9 mouse cellular contexts compared by ENCODE assay signal in genomic region chrX:136214729-136215677, GRCm38 (mm10). TPM values are rescaled to one million over a fixed set of nuclear protein-coding genes. Genes with fewer than 3 reads are reported as not detected.
DNase-seq lines count a peak whose midpoint lies in the region; ATAC-seq and TF ChIP-seq lines count a peak whose summit lies in the region.
"Not testable (repeated sequence)": the region's sequence is repeated elsewhere in the genome, so short reads cannot be mapped to it uniquely, and the experiment has no call there.
"Had no signal": no experiment of that assay in that cellular context is flagged by ENCODE, and none has a peak within 500 bp of the region (broad histone marks: within the 10 kb centered on the region; RNA-seq: fewer than 3 reads in every experiment).

Tceal7 (plus strand) TSS chrX:136214779.
Bex1 (minus strand) TSS chrX:136215513.

- not testable (repeated sequence) for DNase-seq in adrenal gland, postnatal 4 days (ENCODE audit: low spot score in 2 of 2); embryonic facial prominence, embryonic 11.5 days (ENCODE audit: low spot score); intestine, embryonic 14.5 days (ENCODE audit: low spot score); midbrain, embryonic 11.5 days (ENCODE audit: low spot score, missing footprints)
- peak; percentile 23 for DNase-seq in forebrain, postnatal 0 days
- DNase-seq in right cerebral cortex, postnatal 4 days = peak; percentile 7

- ATAC-seq in embryonic facial prominence, embryonic 11.5 days (replicated peaks; ENCODE audit: insufficient number of reproducible peaks, low FRiP score, low TSS enrichment, low read depth) = peak; percentile 89
- peak; percentile 95 for ATAC-seq in forebrain, postnatal 0 days
- peak; percentile 79 for ATAC-seq in heart, embryonic 14.5 days (ENCODE audit: insufficient number of reproducible peaks, insufficient read depth, low FRiP score, low read depth)
- ATAC-seq in intestine, embryonic 14.5 days (replicated peaks; ENCODE audit: low FRiP score, low TSS enrichment, low read depth) = peak; percentile 92
- ATAC-seq in limb, embryonic 15.5 days (ENCODE audit: insufficient number of reproducible peaks, low FRiP score, low TSS enrichment, low read depth) = 0 out of 2 replicates have a peak, but pooled peaks have one; percentile 40
- ATAC-seq in midbrain, embryonic 11.5 days (ENCODE audit: low FRiP score) = peak; percentile 93

- H3K27me3 ChIP-seq in embryonic facial prominence, embryonic 11.5 days (ENCODE audit: control insufficient read depth, insufficient read depth, low read length); forebrain, postnatal 0 days (ENCODE audit: insufficient read depth, low read length); heart, embryonic 14.5 days (ENCODE audit: control insufficient read depth, insufficient read depth, low read length); intestine, embryonic 14.5 days (replicated peaks; ENCODE audit: control insufficient read depth, insufficient read depth, low read length); limb, embryonic 15.5 days; midbrain, embryonic 11.5 days (ENCODE audit: control insufficient read depth, insufficient read depth, low read length): not testable (repeated sequence)

- TF ChIP-seq CTCF in forebrain, postnatal 0 days (IDR thresholded peaks at IDR 0.05; ENCODE audit: low read depth) = not testable (repeated sequence)

- not testable (repeated sequence) for H3K36me3 ChIP-seq in embryonic facial prominence, embryonic 11.5 days (replicated peaks; ENCODE audit: control insufficient read depth, insufficient read depth, low read depth, low read length); forebrain, postnatal 0 days (ENCODE audit: insufficient read depth); heart, embryonic 14.5 days (ENCODE audit: control insufficient read depth, insufficient read depth, low read length); intestine, embryonic 14.5 days (ENCODE audit: control insufficient read depth, insufficient read depth, low read length); limb, embryonic 15.5 days; midbrain, embryonic 11.5 days (ENCODE audit: control insufficient read depth, insufficient read depth, low read length)

- not testable (repeated sequence) for H3K9ac ChIP-seq in embryonic facial prominence, embryonic 11.5 days (replicated peaks; ENCODE audit: low read length); intestine, embryonic 14.5 days (ENCODE audit: low read length); limb, embryonic 15.5 days
- H3K9ac ChIP-seq in forebrain, postnatal 0 days = peak within 1 kb of the TSS; percentile 51
- H3K9ac ChIP-seq in heart, embryonic 14.5 days (ENCODE audit: low read length) = peak within 1 kb of the TSS; percentile 61
- H3K9ac ChIP-seq in midbrain, embryonic 11.5 days (ENCODE audit: low read length) = peak within 1 kb of the TSS; percentile 30; the same call in 1 of the 2 replicates

- H3K27ac ChIP-seq in embryonic facial prominence, embryonic 11.5 days (replicated peaks; ENCODE audit: low read depth, low read length); forebrain, postnatal 0 days (ENCODE audit: low read depth, low read length); intestine, embryonic 14.5 days (ENCODE audit: low read depth); limb, embryonic 15.5 days; midbrain, embryonic 11.5 days (ENCODE audit: low read depth, low read length): not testable (repeated sequence)
- H3K27ac ChIP-seq in heart, embryonic 14.5 days (replicated peaks in 1 of 2; ENCODE audit: control insufficient read depth in 1 of 2, insufficient read depth in 1 of 2, low read depth in 2 of 2, low read length in 2 of 2) = peak within 1 kb of the TSS in 1 of 2 experiments; percentile 75; a peak in 3 of 4 replicates

- H3K4me3 ChIP-seq in embryonic facial prominence, embryonic 11.5 days (ENCODE audit: low read depth, low read length) = peak within 1 kb of the TSS; percentile 33
- peak within 1 kb of the TSS; percentile 36 for H3K4me3 ChIP-seq in forebrain, postnatal 0 days (ENCODE audit: low read depth, low read length)
- H3K4me3 ChIP-seq in heart, embryonic 14.5 days (ENCODE audit: control insufficient read depth in 1 of 2, insufficient read depth in 1 of 2, low read depth in 1 of 2, low read length in 2 of 2) = peak within 1 kb of the TSS; percentile 37 to 47
- peak within 1 kb of the TSS; percentile 27 for H3K4me3 ChIP-seq in intestine, embryonic 14.5 days (ENCODE audit: low read depth, low read length)
- H3K4me3 ChIP-seq in limb, embryonic 15.5 days = peak within 1 kb of the TSS; percentile 34
- peak within 1 kb of the TSS; percentile 32 for H3K4me3 ChIP-seq in midbrain, embryonic 11.5 days (ENCODE audit: low read depth, low read length)

- 19% methylated on average over 9 of the region's 67 CpGs for WGBS in embryonic facial prominence, embryonic 11.5 days
- 36% methylated on average over 18 of the region's 67 CpGs for WGBS in forebrain, postnatal 0 days
- 38% methylated on average over 21 of the region's 67 CpGs for WGBS in heart, embryonic 14.5 days
- WGBS in intestine, embryonic 14.5 days = 25% methylated on average over 15 of the region's 67 CpGs
- WGBS in limb, embryonic 15.5 days = 30% methylated on average over 10 of the region's 67 CpGs
- WGBS in midbrain, embryonic 11.5 days = 47% methylated on average over 11 of the region's 67 CpGs

- H3K4me1 ChIP-seq in embryonic facial prominence, embryonic 11.5 days (ENCODE audit: control insufficient read depth, insufficient read depth, low read length); forebrain, postnatal 0 days (ENCODE audit: insufficient read depth); heart, embryonic 14.5 days (ENCODE audit: control insufficient read depth in 2 of 2, insufficient read depth in 2 of 2, low read length in 2 of 2); intestine, embryonic 14.5 days (replicated peaks; ENCODE audit: control insufficient read depth, insufficient read depth, low read length); limb, embryonic 15.5 days; midbrain, embryonic 11.5 days (ENCODE audit: control insufficient read depth, insufficient read depth, low read length): not testable (repeated sequence)

- not testable (repeated sequence) for H3K9me3 ChIP-seq in embryonic facial prominence, embryonic 11.5 days (replicated peaks; ENCODE audit: control insufficient read depth, low read length); forebrain, postnatal 0 days (ENCODE audit: low read length); heart, embryonic 14.5 days (ENCODE audit: control insufficient read depth, low read length); intestine, embryonic 14.5 days (ENCODE audit: control insufficient read depth, low read length); limb, embryonic 15.5 days; midbrain, embryonic 11.5 days (ENCODE audit: control insufficient read depth, low read length)

- peak within 1 kb of the TSS; percentile 33 for H3K4me2 ChIP-seq in embryonic facial prominence, embryonic 11.5 days (ENCODE audit: low read depth, low read length)
- peak within 1 kb of the TSS; percentile 42 for H3K4me2 ChIP-seq in forebrain, postnatal 0 days (ENCODE audit: low read depth)
- H3K4me2 ChIP-seq in heart, embryonic 14.5 days (ENCODE audit: low read length) = peak within 1 kb of the TSS; percentile 50
- H3K4me2 ChIP-seq in intestine, embryonic 14.5 days (ENCODE audit: low read length) = peak within 1 kb of the TSS; percentile 37
- peak within 1 kb of the TSS; percentile 42 for H3K4me2 ChIP-seq in limb, embryonic 15.5 days
- H3K4me2 ChIP-seq in midbrain, embryonic 11.5 days = peak within 1 kb of the TSS; percentile 39

RNA-seq across cellular contexts. Expression of gene Tceal7, which starts in this region (rescaled TPM):
- 10 to 100 TPM in 1 of 2 experiments, 1 to 10 TPM in 1; 7.6 to 42.3 TPM for total RNA-seq in adrenal gland, postnatal 4 days (2021)
- 1.9 and 2.6 TPM in 2 replicates for polyA plus RNA-seq in embryonic facial prominence, embryonic 11.5 days (2014; fragmentation: Nextera tagmentation; extraction: Ambion mirVana)
- total RNA-seq in forebrain, postnatal 0 days (2014; rRNA removed) = 3.0 and 4.4 TPM in 2 replicates
- 4.6 and 4.9 TPM in 2 replicates for polyA plus RNA-seq in forebrain, postnatal 0 days (2015; fragmentation: Nextera tagmentation; extraction: Ambion mirVana)
- 16.0 and 16.7 TPM in 2 replicates for polyA plus RNA-seq in heart, embryonic 14.5 days (2014; fragmentation: Nextera tagmentation; extraction: Ambion mirVana)
- 0.31 and 0.49 TPM in 2 replicates for polyA plus RNA-seq in intestine, embryonic 14.5 days (2014; fragmentation: Nextera tagmentation; extraction: Ambion mirVana)
- 99.1 and 272 TPM in 2 replicates for polyA plus RNA-seq in limb, embryonic 15.5 days (2015; fragmentation: Nextera tagmentation; extraction: Ambion mirVana)
- polyA plus RNA-seq in midbrain, embryonic 11.5 days (2014; fragmentation: Nextera tagmentation; extraction: Ambion mirVana) = 0.81 and 1.0 TPM in 2 replicates
- polyA plus RNA-seq: spleen, adult 2 months had no signal

RNA-seq across cellular contexts. Expression of gene Bex1, which starts in this region (rescaled TPM):
- 10 to 100 TPM; 37.1 to 39.0 TPM for total RNA-seq in adrenal gland, postnatal 4 days (2021)
- polyA plus RNA-seq in embryonic facial prominence, embryonic 11.5 days (2014; fragmentation: Nextera tagmentation; extraction: Ambion mirVana) = 90.5 and 96.0 TPM in 2 replicates
- 105 and 106 TPM in 2 replicates for total RNA-seq in forebrain, postnatal 0 days (2014; rRNA removed)
- polyA plus RNA-seq in forebrain, postnatal 0 days (2015; fragmentation: Nextera tagmentation; extraction: Ambion mirVana) = 288 and 297 TPM in 2 replicates
- polyA plus RNA-seq in heart, embryonic 14.5 days (2014; fragmentation: Nextera tagmentation; extraction: Ambion mirVana) = 232 and 239 TPM in 2 replicates
- 206 and 236 TPM in 2 replicates for polyA plus RNA-seq in intestine, embryonic 14.5 days (2014; fragmentation: Nextera tagmentation; extraction: Ambion mirVana)
- polyA plus RNA-seq in limb, embryonic 15.5 days (2015; fragmentation: Nextera tagmentation; extraction: Ambion mirVana) = 79.3 and 121 TPM in 2 replicates
- polyA plus RNA-seq in midbrain, embryonic 11.5 days (2014; fragmentation: Nextera tagmentation; extraction: Ambion mirVana) = 109 and 129 TPM in 2 replicates
- polyA plus RNA-seq: spleen, adult 2 months had no signal

Comparison
In these comparisons a context has a peak if more than half of its experiments do, and no peak if none do; other contexts are left out.
1. ATAC-seq: peak in every context shown above with its lines; median percentile 95 in forebrain, postnatal 0 days; 93 in midbrain, embryonic 11.5 days; 92 in intestine, embryonic 14.5 days; 89 in embryonic facial prominence, embryonic 11.5 days; 79 in heart, embryonic 14.5 days; 40 in limb, embryonic 15.5 days.